Mouse (Mus musculus) bone marrow macrophage, adult 2 months (primary cell): Measurements from ENCODE around the gene Fbxo3.

Source experiments
- CTCF ChIP-seq: IDR thresholded peaks from 2 replicates; pipeline ENCODE4 v1.5.1; 2012; ENCODE audit warnings: low read depth, mild to moderate bottlenecking, low read length, moderate library complexity
- POLR2A ChIP-seq: IDR thresholded peaks from 2 replicates; pipeline ENCODE4 v1.6.1; 2012; ENCODE audit warnings: mild to moderate bottlenecking, low read depth, low read length, borderline replicate concordance

- TF ChIP-seq POLR2A (no peak), CTCF (peak; percentile 83)
These were observed 24.7 kb upstream of the Fbxo3 start for GRCm38 (mm10) chr2:104002711-104003413.
